Mouse (Mus musculus): Measurements from ENCODE around the gene Apmap. TPM values are rescaled to one million over a fixed set of nuclear protein-coding genes. Genes with fewer than 3 reads are reported as not detected.
A peak's percentile ranks its signal among the peaks of the same experiment; 100 is the strongest.

The Apmap gene
- 25.3 and 26.2 TPM in 2 replicates for polyA plus RNA-seq (2014; fragmentation: Nextera tagmentation; extraction: Ambion mirVana)

DNA sequence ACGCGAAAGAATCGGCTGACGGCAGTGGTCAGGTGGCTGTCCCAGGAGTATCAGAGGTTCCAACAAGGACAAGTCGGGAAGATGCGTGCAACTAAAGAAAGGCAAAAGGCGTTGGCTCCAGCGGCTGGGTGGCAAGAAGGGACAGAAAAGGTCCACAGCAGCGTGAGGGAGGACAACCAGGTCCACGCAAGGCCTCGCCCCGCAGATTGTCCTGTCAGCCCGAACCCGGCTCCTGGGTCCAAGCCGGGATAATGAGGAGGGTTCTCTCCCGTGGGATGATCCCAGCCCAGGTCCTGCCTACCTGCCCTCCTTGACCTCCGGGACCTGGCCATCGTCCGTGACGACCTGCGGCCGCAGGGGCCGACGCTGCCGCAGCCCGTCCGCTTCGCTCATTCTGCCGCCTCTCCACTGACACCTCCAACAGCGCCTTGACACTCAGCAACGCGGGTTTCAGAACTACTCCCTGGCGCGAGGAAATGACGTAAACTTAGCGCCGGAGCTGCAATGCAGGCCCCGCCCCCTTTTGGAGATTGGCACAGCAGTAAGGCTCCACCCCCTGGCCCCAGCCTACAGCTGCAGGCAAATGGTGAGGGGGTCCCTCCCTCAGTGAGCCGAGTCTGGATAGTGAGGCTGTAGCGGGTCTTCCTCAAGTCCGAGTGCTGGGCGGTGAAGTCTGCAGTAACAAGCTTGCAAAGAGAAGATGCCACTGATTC, at the start of gene Apmap:
Apmap (minus strand) TSS at position 481 of the 713 bp plus-strand sequence.
- ATAC-seq (ENCODE audit: insufficient number of reproducible peaks, low FRiP score, low TSS enrichment, low read depth), result peak; percentile 98
- peak; percentile 98 for DNase-seq (ENCODE audit: low spot score)
- peak within 1 kb of the TSS; percentile 79 for H3K4me2 ChIP-seq (ENCODE audit: low read depth, severe bottlenecking)
- H3K9ac ChIP-seq (ENCODE audit: low read length), result peak within 1 kb of the TSS; percentile 77
- no peaks in the 10 kb centered on the region for H3K4me1 ChIP-seq (ENCODE audit: control insufficient read depth, insufficient read depth, low read length)
- H3K27ac ChIP-seq (replicated peaks; ENCODE audit: low read depth, low read length), result no peak within 1 kb of the TSS
- no peaks in the 10 kb centered on the region; the same call in 1 of the 2 replicates for H3K36me3 ChIP-seq (ENCODE audit: control insufficient read depth, insufficient read depth, low read length)
- H3K9me3 ChIP-seq (ENCODE audit: control insufficient read depth, low read length), result no peaks in the 10 kb centered on the region
- H3K27me3 ChIP-seq (ENCODE audit: control insufficient read depth, insufficient read depth, low read length), result no peaks in the 10 kb centered on the region
- WGBS, result under 1% methylated on average over 42 of the region's 42 CpGs
- H3K4me3 ChIP-seq (ENCODE audit: low read depth, low read length), result peak within 1 kb of the TSS; percentile 95

DNA sequence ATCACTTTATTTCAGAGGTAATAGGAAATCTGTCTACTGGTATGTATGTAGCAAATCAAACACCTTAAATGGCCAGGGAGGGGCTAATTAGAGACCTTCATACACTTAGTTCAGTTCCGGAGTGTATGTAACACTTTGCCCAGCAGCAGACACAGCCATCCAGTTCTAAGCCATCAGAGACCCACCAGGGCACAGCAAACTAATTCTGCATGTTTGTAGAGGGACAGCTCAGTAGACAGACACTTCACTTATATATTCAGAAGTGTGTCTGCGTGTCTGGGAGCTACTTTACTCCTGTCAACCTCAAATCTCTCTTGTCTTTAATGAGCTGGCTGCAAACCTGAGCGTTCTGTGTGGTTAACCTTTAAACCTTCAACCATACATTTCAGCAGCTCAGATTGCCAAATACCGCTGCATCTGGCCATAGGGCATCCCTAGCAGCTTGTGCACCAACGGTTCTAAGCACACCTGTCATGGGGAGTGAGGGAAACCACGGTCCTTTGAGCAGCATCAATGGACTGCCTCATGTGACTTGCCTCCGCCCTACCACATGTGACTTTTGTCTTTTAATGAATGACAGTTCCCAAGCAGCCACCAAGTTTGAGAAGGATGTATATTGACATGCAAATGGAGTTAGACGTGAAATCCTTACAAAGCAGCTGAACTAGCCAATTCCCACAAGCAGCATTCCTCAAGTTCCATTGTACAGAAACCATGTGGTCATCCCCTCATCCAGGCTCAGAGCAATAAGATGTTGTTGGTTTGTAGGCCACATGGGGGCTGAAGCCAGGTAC, 48.8 kb upstream of the Apmap start:
- no peak for ATAC-seq (ENCODE audit: insufficient number of reproducible peaks, low FRiP score, low TSS enrichment, low read depth)
- H3K36me3 ChIP-seq (ENCODE audit: control insufficient read depth, insufficient read depth, low read length), result no peaks in the 10 kb centered on the region
- no peak overlapping the region for H3K4me2 ChIP-seq (ENCODE audit: low read depth, severe bottlenecking)
- no peak for DNase-seq (ENCODE audit: low spot score)
- H3K4me1 ChIP-seq (ENCODE audit: control insufficient read depth, insufficient read depth, low read length), result no peaks in the 10 kb centered on the region
- no peak overlapping the region for H3K9ac ChIP-seq (ENCODE audit: low read length)
- no peak overlapping the region for H3K4me3 ChIP-seq (ENCODE audit: low read depth, low read length)
- 74% methylated on average over 8 of the region's 8 CpGs for WGBS
- no peaks in the 10 kb centered on the region for H3K9me3 ChIP-seq (ENCODE audit: control insufficient read depth, low read length)
- H3K27ac ChIP-seq (replicated peaks; ENCODE audit: low read depth, low read length), result no peak overlapping the region
- no peaks in the 10 kb centered on the region for H3K27me3 ChIP-seq (ENCODE audit: control insufficient read depth, insufficient read depth, low read length)

DNA sequence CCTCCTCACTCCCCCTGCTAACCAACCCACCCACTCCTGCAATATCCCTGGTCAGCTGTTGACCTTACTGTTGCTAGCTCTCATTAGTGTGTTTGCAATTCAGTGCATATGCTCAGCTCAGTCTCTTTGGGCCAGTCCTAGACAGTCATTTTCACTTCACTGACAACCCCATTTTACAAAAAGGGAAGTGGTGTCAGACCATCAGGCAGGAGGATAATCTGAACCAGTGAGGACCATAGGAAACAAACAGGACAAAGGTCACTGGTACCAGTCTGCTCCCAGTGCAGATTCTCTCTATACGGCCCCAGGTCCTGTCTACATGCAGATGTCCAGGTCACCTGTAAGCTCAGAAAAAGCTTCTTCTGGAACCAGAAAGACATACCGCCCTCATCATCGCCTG, 47.7 kb upstream of the Apmap start:
- Histone ChIP-seq H3K4me3 (ENCODE audit: low read depth, low read length) (no peak overlapping the region), H3K27me3 (ENCODE audit: control insufficient read depth, insufficient read depth, low read length) (no peaks in the 10 kb centered on the region), H3K9ac (ENCODE audit: low read length) (no peak overlapping the region), H3K4me2 (ENCODE audit: low read depth, severe bottlenecking) (no peak overlapping the region), H3K36me3 (ENCODE audit: control insufficient read depth, insufficient read depth, low read length) (no peaks in the 10 kb centered on the region), H3K9me3 (ENCODE audit: control insufficient read depth, low read length) (no peaks in the 10 kb centered on the region), H3K4me1 (ENCODE audit: control insufficient read depth, insufficient read depth, low read length) (no peaks in the 10 kb centered on the region; the same call in 1 of the 2 replicates), H3K27ac (replicated peaks; ENCODE audit: low read depth, low read length) (no peak overlapping the region)
- WGBS, result 92% methylated on average over 3 of the region's 3 CpGs
- ATAC-seq (ENCODE audit: insufficient number of reproducible peaks, low FRiP score, low TSS enrichment, low read depth), result no peak
- DNase-seq (ENCODE audit: low spot score), result no peak

DNA sequence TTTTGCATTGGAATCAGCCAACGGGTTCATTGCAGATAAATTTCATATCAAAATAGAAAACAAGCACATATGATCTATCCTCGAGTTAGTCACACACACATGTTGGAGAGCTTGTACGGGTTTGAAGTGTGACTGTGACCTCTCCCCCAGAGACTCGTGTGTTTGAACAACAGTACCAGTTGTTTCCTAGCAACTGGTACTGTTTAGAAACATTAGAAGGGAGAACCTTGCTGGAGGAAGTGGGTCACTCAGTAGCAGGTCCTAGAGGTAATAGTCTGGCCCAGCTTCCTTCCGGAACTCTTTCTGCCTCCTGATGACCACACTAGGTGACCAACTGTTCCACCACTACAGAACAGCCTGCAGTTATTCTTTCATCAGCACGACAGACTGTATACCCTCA, 46.9 kb upstream of the Apmap start:
- ATAC-seq (ENCODE audit: insufficient number of reproducible peaks, low FRiP score, low TSS enrichment, low read depth) (no peak), DNase-seq (ENCODE audit: low spot score) (no peak)
- Histone ChIP-seq H3K4me1 (ENCODE audit: control insufficient read depth, insufficient read depth, low read length) (peaks cover 3% of the 10 kb centered on the region; the same call in 1 of the 2 replicates), H3K36me3 (ENCODE audit: control insufficient read depth, insufficient read depth, low read length) (no peaks in the 10 kb centered on the region), H3K4me3 (ENCODE audit: low read depth, low read length) (no peak overlapping the region), H3K9me3 (ENCODE audit: control insufficient read depth, low read length) (no peaks in the 10 kb centered on the region), H3K4me2 (ENCODE audit: low read depth, severe bottlenecking) (no peak overlapping the region), H3K27ac (replicated peaks; ENCODE audit: low read depth, low read length) (no peak overlapping the region), H3K27me3 (ENCODE audit: control insufficient read depth, insufficient read depth, low read length) (no peaks in the 10 kb centered on the region), H3K9ac (ENCODE audit: low read length) (no peak overlapping the region)
- WGBS, result 80% methylated on average over 6 of the region's 6 CpGs

DNA sequence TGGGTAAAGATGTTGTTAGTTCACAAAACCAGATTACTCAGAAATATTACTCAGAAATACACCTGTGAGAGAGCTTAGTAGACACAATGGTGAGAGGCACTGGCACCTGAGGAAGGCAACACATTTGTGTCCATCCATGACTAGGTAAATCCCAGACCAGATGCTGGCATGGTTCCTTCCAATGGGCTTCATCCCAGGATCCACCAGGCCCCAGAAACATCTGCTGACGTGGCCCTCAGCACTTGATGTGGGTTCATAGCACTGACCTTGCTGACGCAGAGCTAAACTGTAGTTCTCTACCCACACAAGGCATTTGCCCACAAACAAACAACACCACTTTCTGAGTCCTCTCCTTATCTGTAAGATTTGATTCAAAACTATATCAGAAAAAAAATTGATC, 46.4 kb upstream of the Apmap start:
- H3K9ac ChIP-seq (ENCODE audit: low read length), result no peak overlapping the region
- H3K4me2 ChIP-seq (ENCODE audit: low read depth, severe bottlenecking), result no peak overlapping the region
- H3K9me3 ChIP-seq (ENCODE audit: control insufficient read depth, low read length), result no peaks in the 10 kb centered on the region
- H3K27me3 ChIP-seq (ENCODE audit: control insufficient read depth, insufficient read depth, low read length), result no peaks in the 10 kb centered on the region
- WGBS, result 83% methylated on average over 2 of the region's 2 CpGs
- no peak for ATAC-seq (ENCODE audit: insufficient number of reproducible peaks, low FRiP score, low TSS enrichment, low read depth)
- H3K4me3 ChIP-seq (ENCODE audit: low read depth, low read length), result no peak overlapping the region
- no peak for DNase-seq (ENCODE audit: low spot score)
- no peak overlapping the region for H3K27ac ChIP-seq (replicated peaks; ENCODE audit: low read depth, low read length)
- no peaks in the 10 kb centered on the region for H3K36me3 ChIP-seq (ENCODE audit: control insufficient read depth, insufficient read depth, low read length)
- H3K4me1 ChIP-seq (ENCODE audit: control insufficient read depth, insufficient read depth, low read length), result peaks cover 3% of the 10 kb centered on the region; the same call in 1 of the 2 replicates

DNA sequence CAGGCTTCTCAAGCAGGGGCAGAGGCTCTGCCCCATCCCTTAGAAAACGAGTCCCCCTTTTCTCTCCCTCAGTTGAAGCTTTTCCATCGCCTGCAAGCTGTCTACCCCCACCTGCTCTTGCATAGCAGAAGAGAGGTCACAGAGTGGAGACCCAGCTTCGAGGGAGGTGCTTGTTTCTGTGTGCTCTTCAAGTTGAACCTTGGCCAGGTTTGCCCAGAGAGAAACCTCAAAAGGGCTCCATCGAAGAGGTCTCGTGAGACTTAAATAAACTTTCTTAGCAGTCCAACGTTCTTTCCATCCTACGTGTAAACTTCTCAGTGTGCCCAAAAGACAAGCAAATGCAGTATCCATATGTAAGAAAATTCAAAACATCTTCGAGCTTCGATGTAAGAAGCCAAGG, 43.0 kb upstream of the Apmap start:
- no peak for DNase-seq (ENCODE audit: low spot score)
- Histone ChIP-seq H3K27ac (replicated peaks; ENCODE audit: low read depth, low read length) (no peak overlapping the region), H3K4me3 (ENCODE audit: low read depth, low read length) (no peak overlapping the region), H3K4me1 (ENCODE audit: control insufficient read depth, insufficient read depth, low read length) (peaks cover 5% of the 10 kb centered on the region; the same call in 1 of the 2 replicates), H3K4me2 (ENCODE audit: low read depth, severe bottlenecking) (no peak overlapping the region), H3K27me3 (ENCODE audit: control insufficient read depth, insufficient read depth, low read length) (no peaks in the 10 kb centered on the region), H3K36me3 (ENCODE audit: control insufficient read depth, insufficient read depth, low read length) (no peaks in the 10 kb centered on the region), H3K9me3 (ENCODE audit: control insufficient read depth, low read length) (no peaks in the 10 kb centered on the region), H3K9ac (ENCODE audit: low read length) (no peak overlapping the region)
- ATAC-seq (ENCODE audit: insufficient number of reproducible peaks, low FRiP score, low TSS enrichment, low read depth), result no peak
- WGBS, result 67% methylated on average over 9 of the region's 9 CpGs

DNA sequence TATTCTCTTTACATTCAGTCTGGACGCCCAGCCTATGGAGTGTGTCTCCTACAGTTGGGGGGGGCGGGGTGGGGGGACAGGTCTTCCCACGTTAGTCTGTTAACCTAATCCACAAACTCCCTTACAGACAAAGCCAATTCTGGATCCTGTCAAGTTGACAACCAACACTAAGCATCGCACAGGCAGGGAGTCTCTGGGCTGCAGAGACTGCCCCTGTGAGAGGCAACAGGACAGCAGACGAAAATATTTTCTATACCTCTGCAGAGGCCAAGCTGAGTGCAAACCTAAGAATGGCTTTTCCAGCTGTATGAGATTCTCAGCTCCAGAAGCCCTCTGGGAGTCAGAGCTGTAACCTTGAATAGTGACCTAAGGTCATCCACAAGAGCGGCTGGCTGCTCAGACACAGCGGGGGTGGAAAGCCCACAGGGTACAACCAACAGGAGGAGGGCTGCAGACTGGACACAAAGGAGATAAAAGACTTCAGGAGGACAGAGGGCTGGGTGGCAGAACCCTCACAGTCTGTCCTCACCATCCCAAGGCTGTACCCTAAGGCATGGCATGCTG, 42.2 kb upstream of the Apmap start:
- WGBS, result 15% methylated on average over 7 of the region's 7 CpGs
- DNase-seq (ENCODE audit: low spot score) (no peak), ATAC-seq (ENCODE audit: insufficient number of reproducible peaks, low FRiP score, low TSS enrichment, low read depth) (peak; percentile 58)

DNA sequence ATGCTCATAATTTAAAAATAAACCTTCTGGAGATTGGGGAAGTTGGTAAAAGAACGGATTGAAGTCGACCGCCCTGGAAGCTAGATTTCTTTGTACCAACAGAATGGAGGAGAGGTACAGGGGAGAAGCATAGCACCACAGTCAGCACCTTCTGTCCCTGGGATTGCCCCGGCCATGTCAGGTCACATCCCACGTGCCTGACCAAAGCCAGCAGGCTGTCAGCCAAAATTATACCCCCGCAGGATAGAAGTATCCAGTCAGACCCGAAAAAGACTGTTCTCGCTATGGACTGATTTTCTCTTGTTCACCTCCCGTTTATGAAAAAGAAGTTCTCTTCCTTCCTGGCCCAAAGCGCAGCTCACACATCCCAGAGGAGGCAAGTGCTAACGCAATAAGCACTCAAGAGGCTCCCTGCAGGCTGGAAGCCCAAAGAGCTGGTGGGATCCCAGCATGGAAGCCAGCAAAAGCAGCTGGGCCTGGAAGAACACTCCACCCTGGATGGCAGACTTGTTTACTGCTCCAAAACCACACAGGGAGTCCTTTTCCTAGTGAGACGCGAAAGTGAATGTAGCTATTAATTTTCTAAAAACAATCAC, 40.0 kb upstream of the Apmap start:
- ATAC-seq (ENCODE audit: insufficient number of reproducible peaks, low FRiP score, low TSS enrichment, low read depth), result no peak
- DNase-seq (ENCODE audit: low spot score), result no peak
- no peak overlapping the region for H3K4me2 ChIP-seq (ENCODE audit: low read depth, severe bottlenecking)
- no peak overlapping the region for H3K4me3 ChIP-seq (ENCODE audit: low read depth, low read length)
- H3K4me1 ChIP-seq (ENCODE audit: control insufficient read depth, insufficient read depth, low read length), result peaks cover 5% of the 10 kb centered on the region; the same call in 1 of the 2 replicates
- H3K9me3 ChIP-seq (ENCODE audit: control insufficient read depth, low read length), result no peaks in the 10 kb centered on the region
- H3K9ac ChIP-seq (ENCODE audit: low read length), result no peak overlapping the region
- 60% methylated on average over 13 of the region's 13 CpGs for WGBS
- no peak overlapping the region for H3K27ac ChIP-seq (replicated peaks; ENCODE audit: low read depth, low read length)
- no peaks in the 10 kb centered on the region for H3K27me3 ChIP-seq (ENCODE audit: control insufficient read depth, insufficient read depth, low read length)
- H3K36me3 ChIP-seq (ENCODE audit: control insufficient read depth, insufficient read depth, low read length), result no peaks in the 10 kb centered on the region

More for the DNA sequence above, 42.2 kb upstream of the Apmap start:
- Histone ChIP-seq H3K4me2 (ENCODE audit: low read depth, severe bottlenecking) (no peak overlapping the region), H3K4me3 (ENCODE audit: low read depth, low read length) (no peak overlapping the region), H3K36me3 (ENCODE audit: control insufficient read depth, insufficient read depth, low read length) (no peaks in the 10 kb centered on the region), H3K27me3 (ENCODE audit: control insufficient read depth, insufficient read depth, low read length) (no peaks in the 10 kb centered on the region), H3K27ac (replicated peaks; ENCODE audit: low read depth, low read length) (no peak overlapping the region), H3K9ac (ENCODE audit: low read length) (no peak overlapping the region; the same call in 1 of the 2 replicates), H3K4me1 (ENCODE audit: control insufficient read depth, insufficient read depth, low read length) (peaks cover 5% of the 10 kb centered on the region; the same call in 1 of the 2 replicates), H3K9me3 (ENCODE audit: control insufficient read depth, low read length) (no peaks in the 10 kb centered on the region)
